Mouse (Mus musculus) neural tube, embryonic 14.5 days (tissue): ENCODE measurements at regions not wholly inside any gene's neighbourhood (a gene's known extent, or its start where the extent isn't known, plus 50 kb on each side); places are given as distances from the start of the nearest gene placed in this dataset.

Experiments used
- ATAC-seq: fragments of 200-750 bp; cut with Nextera tagmentation; 2 replicates; pipeline ENCODE4 v1.8.0; 2017; ENCODE audit warnings: low read depth, mild to moderate bottlenecking, moderate TSS enrichment, moderate library complexity
- H3K27ac ChIP-seq: fragments of 300-500 bp; sonication (generic); 2 replicates; pipeline ENCODE4 v1.5.1; 2014; ENCODE audit warnings: low read depth, mild to moderate bottlenecking, control low read depth, low read length, moderate library complexity, mixed read lengths
- H3K27me3 ChIP-seq: fragments of 300-500 bp; sonication (generic); 2 replicates; pipeline ENCODE4 v1.6.1; 2014; ENCODE audit warnings: low read length; ENCODE audit not compliant: control insufficient read depth, insufficient read depth
- H3K36me3 ChIP-seq: fragments of 300-500 bp; sonication (generic); 2 replicates; pipeline ENCODE4 v1.6.1; 2014; ENCODE audit warnings: low read length, mixed read lengths; ENCODE audit not compliant: control insufficient read depth, insufficient read depth
- H3K4me1 ChIP-seq: fragments of 300-500 bp; sonication (generic); 2 replicates; pipeline ENCODE4 v1.6.1; 2014; ENCODE audit warnings: low read length; ENCODE audit not compliant: control insufficient read depth, insufficient read depth
- H3K4me2 ChIP-seq: fragments of 300-500 bp; sonication (generic); 2 replicates; pipeline ENCODE4 v1.6.1; 2014; ENCODE audit warnings: mild to moderate bottlenecking, low read depth, low read length, control low read depth
- H3K4me3 ChIP-seq: fragments of 300-500 bp; sonication (generic); 2 replicates; pipeline ENCODE4 v1.5.1; 2014; ENCODE audit warnings: low read depth, low read length, control low read depth, mixed read lengths
- H3K9ac ChIP-seq: fragments of 300-500 bp; sonication (generic); replicated peaks from 2 replicates; pipeline ENCODE4 v1.6.1; 2014; ENCODE audit warnings: low read depth, mild to moderate bottlenecking, control low read depth, low read length, mixed read lengths
- H3K9me3 ChIP-seq: fragments of 300-500 bp; sonication (generic); 2 replicates; pipeline ENCODE4 v1.6.1; 2016; ENCODE audit warnings: low read length; ENCODE audit not compliant: control insufficient read depth
- WGBS: fragments of 180-500 bp; shearing (Covaris S2); extraction: QIAGEN DNeasy Blood & Tissue Kit; methylation state at CpG from one replicate; pipeline ENCODE4 v1.1.7; 2014; 5-methylcytosine and 5-hydroxymethylcytosine counted together

GRCm38 (mm10) chr1:35846224-35846936 is 221.8 kb upstream of the Hs6st1 start:
- no peak overlapping the region for H3K4me3 ChIP-seq
- no peak overlapping the region for H3K27ac ChIP-seq
- no peaks in the 10 kb centered on the region for H3K27me3 ChIP-seq
- no peak overlapping the region for H3K4me2 ChIP-seq
- H3K36me3 ChIP-seq = no peaks in the 10 kb centered on the region
- ATAC-seq = no peak
- 62% methylated on average over 11 of the region's 11 CpGs for WGBS
- H3K9me3 ChIP-seq = no peaks in the 10 kb centered on the region
- no peak overlapping the region for H3K9ac ChIP-seq
- no peaks in the 10 kb centered on the region for H3K4me1 ChIP-seq

GRCm38 (mm10) chr1:35848160-35848954 is 219.8 kb upstream of the Hs6st1 start:
- Histone ChIP-seq H3K4me3 (no peak overlapping the region), H3K27me3 (no peaks in the 10 kb centered on the region), H3K4me2 (no peak overlapping the region), H3K27ac (no peak overlapping the region), H3K9ac (no peak overlapping the region), H3K9me3 (no peaks in the 10 kb centered on the region), H3K36me3 (no peaks in the 10 kb centered on the region), H3K4me1 (no peaks in the 10 kb centered on the region)
- ATAC-seq = no peak
- WGBS = 90% methylated on average over 12 of the region's 12 CpGs

GRCm38 (mm10) chr1:35849406-35850190 is 218.6 kb upstream of the Hs6st1 start:
- Histone ChIP-seq H3K9ac (no peak overlapping the region), H3K36me3 (no peaks in the 10 kb centered on the region), H3K9me3 (no peaks in the 10 kb centered on the region), H3K4me3 (no peak overlapping the region), H3K27me3 (no peaks in the 10 kb centered on the region), H3K4me2 (no peak overlapping the region), H3K27ac (no peak overlapping the region), H3K4me1 (no peaks in the 10 kb centered on the region)
- WGBS = 79% methylated on average over 11 of the region's 11 CpGs
- ATAC-seq = no peak

- H3K4me2 ChIP-seq = no peak overlapping the region
- 83% methylated on average over 8 of the region's 8 CpGs for WGBS
- no peaks in the 10 kb centered on the region for H3K4me1 ChIP-seq
- H3K36me3 ChIP-seq = no peaks in the 10 kb centered on the region
- no peaks in the 10 kb centered on the region for H3K27me3 ChIP-seq
- H3K4me3 ChIP-seq = no peak overlapping the region
- ATAC-seq = no peak
- no peak overlapping the region for H3K9ac ChIP-seq
- no peaks in the 10 kb centered on the region for H3K9me3 ChIP-seq
- no peak overlapping the region for H3K27ac ChIP-seq
Measured at GRCm38 (mm10) chr1:35850191-35850545, 218.0 kb upstream of the Hs6st1 start.

- Histone ChIP-seq H3K4me2 (no peak overlapping the region), H3K4me3 (no peak overlapping the region), H3K27me3 (no peaks in the 10 kb centered on the region), H3K9me3 (no peaks in the 10 kb centered on the region), H3K9ac (no peak overlapping the region), H3K27ac (no peak overlapping the region), H3K36me3 (no peaks in the 10 kb centered on the region), H3K4me1 (no peaks in the 10 kb centered on the region)
- WGBS = 71% methylated on average over 9 of the region's 9 CpGs
- no peak for ATAC-seq
Measured at GRCm38 (mm10) chr1:35850566-35851085, 217.6 kb upstream of the Hs6st1 start.

- no peaks in the 10 kb centered on the region for H3K36me3 ChIP-seq
- no peaks in the 10 kb centered on the region for H3K9me3 ChIP-seq
- H3K4me2 ChIP-seq = no peak overlapping the region
- H3K27ac ChIP-seq = no peak overlapping the region
- no peak for ATAC-seq
- H3K4me1 ChIP-seq = no peaks in the 10 kb centered on the region
- H3K27me3 ChIP-seq = no peaks in the 10 kb centered on the region
- no peak overlapping the region for H3K4me3 ChIP-seq
- WGBS = 94% methylated on average over 4 of the region's 4 CpGs
- H3K9ac ChIP-seq = no peak overlapping the region
Measured at GRCm38 (mm10) chr1:35851681-35852409, 216.4 kb upstream of the Hs6st1 start.

GRCm38 (mm10) chr1:35853018-35853417 is 215.2 kb upstream of the Hs6st1 start:
- Histone ChIP-seq H3K36me3 (no peaks in the 10 kb centered on the region), H3K9ac (no peak overlapping the region), H3K4me2 (no peak overlapping the region), H3K27me3 (no peaks in the 10 kb centered on the region), H3K9me3 (no peaks in the 10 kb centered on the region), H3K4me3 (no peak overlapping the region), H3K27ac (no peak overlapping the region), H3K4me1 (no peaks in the 10 kb centered on the region)
- 93% methylated on average over 1 of the region's 1 CpGs for WGBS
- ATAC-seq = no peak

- Histone ChIP-seq H3K9me3 (no peaks in the 10 kb centered on the region), H3K27me3 (no peaks in the 10 kb centered on the region), H3K4me2 (no peak overlapping the region), H3K4me3 (no peak overlapping the region), H3K36me3 (no peaks in the 10 kb centered on the region), H3K27ac (no peak overlapping the region), H3K9ac (no peak overlapping the region), H3K4me1 (no peaks in the 10 kb centered on the region)
- 63% methylated on average over 4 of the region's 4 CpGs for WGBS
- peak; percentile 46; the same call in 1 of the 2 replicates for ATAC-seq
Measured at GRCm38 (mm10) chr1:35855650-35856049, 212.6 kb upstream of the Hs6st1 start.
